Mouse (Mus musculus) embryonic fibroblast, embryonic 13.5 days (primary cell): ENCODE results near the gene Cmtm4. TPM values are rescaled to one million over a fixed set of nuclear protein-coding genes. Genes with fewer than 3 reads are reported as not detected.
A peak's percentile ranks its signal among the peaks of the same experiment; 100 is the strongest.

Experiments
- H3K27ac ChIP-seq: 2 replicates; pipeline ENCODE4 v1.5.1; 2012; ENCODE audit warnings: low read length, control low read depth, inconsistent platforms; ENCODE audit not compliant: insufficient read depth
- H3K4me1 ChIP-seq: 2 replicates; pipeline ENCODE4 v1.6.1; 2011; ENCODE audit warnings: low read length; ENCODE audit not compliant: control insufficient read depth, insufficient read depth
- H3K4me3 ChIP-seq: 2 replicates; pipeline ENCODE4 v1.5.1; 2011; ENCODE audit warnings: mild to moderate bottlenecking, control low read depth, low read length; ENCODE audit not compliant: insufficient read depth
- CTCF ChIP-seq: IDR thresholded peaks from 2 replicates; pipeline ENCODE4 v1.5.1; 2011; ENCODE audit warnings: mild to moderate bottlenecking, control low read depth, low read length, moderate library complexity, borderline replicate concordance; ENCODE audit not compliant: insufficient read depth
- POLR2A ChIP-seq: IDR thresholded peaks from 2 replicates; pipeline ENCODE4 v1.6.1; 2011; ENCODE audit warnings: low read depth, mild to moderate bottlenecking, control low read depth, low read length, moderate library complexity
- polyA plus RNA-seq: library from polyadenylated mRNA; stranded (reverse); fragments of >200 nt; gene quantifications from 2 replicates; pipeline ENCODE4 v1.2.4, GENCODE M21; 2011; ENCODE audit warnings: low read depth; ENCODE audit not compliant: missing spikeins, insufficient read length

Cmtm4 gene
- polyA plus RNA-seq, 1 experiment = 28.2 TPM

- Histone ChIP-seq H3K4me3 (peak overlapping the region; percentile 80; the same call in 1 of the 2 replicates), H3K4me1 (0 out of 2 replicates have a peak, but pooled peaks cover 4% of the 10 kb centered on the region), H3K27ac (no peak overlapping the region)
- TF ChIP-seq POLR2A (no peak), CTCF (no peak)
These were observed 1.8 kb downstream of the Cmtm4 start for GRCm38 (mm10) chr8:104393767-104394166.

GRCm38 (mm10) chr8:104393139-104393538, 2.5 kb downstream of the Cmtm4 start:
- no peak for TF ChIP-seq POLR2A
- TF ChIP-seq CTCF = no peak
- Histone ChIP-seq H3K4me3 (no peak overlapping the region), H3K4me1 (0 out of 2 replicates have a peak, but pooled peaks cover 4% of the 10 kb centered on the region), H3K27ac (no peak overlapping the region)

GRCm38 (mm10) chr8:104390245-104390644, 5.4 kb downstream of the Cmtm4 start:
- no peak for TF ChIP-seq CTCF
- TF ChIP-seq POLR2A = no peak
- Histone ChIP-seq H3K4me1 (peaks cover 17% of the 10 kb centered on the region), H3K27ac (no peak overlapping the region), H3K4me3 (no peak overlapping the region)

GRCm38 (mm10) chr8:104387980-104388379, 7.6 kb downstream of the Cmtm4 start:
- no peak for TF ChIP-seq CTCF
- Histone ChIP-seq H3K4me3 (no peak overlapping the region), H3K27ac (no peak overlapping the region), H3K4me1 (peaks cover 16% of the 10 kb centered on the region)

- TF ChIP-seq POLR2A (no peak), CTCF (no peak)
- Histone ChIP-seq H3K27ac (no peak overlapping the region), H3K4me3 (no peak overlapping the region), H3K4me1 (peaks cover 18% of the 10 kb centered on the region)
These were observed 8.1 kb downstream of the Cmtm4 start for GRCm38 (mm10) chr8:104387501-104387900.

- no peak overlapping the region for H3K4me3 ChIP-seq
- H3K27ac ChIP-seq = no peak overlapping the region
- H3K4me1 ChIP-seq = peaks cover 19% of the 10 kb centered on the region
- no peak for TF ChIP-seq CTCF
- TF ChIP-seq POLR2A = no peak
These were observed 8.9 kb downstream of the Cmtm4 start for GRCm38 (mm10) chr8:104386693-104387092.

GRCm38 (mm10) chr8:104383977-104384376, 11.6 kb downstream of the Cmtm4 start:
- Histone ChIP-seq H3K27ac (no peak overlapping the region), H3K4me1 (peaks cover 19% of the 10 kb centered on the region), H3K4me3 (no peak overlapping the region)
- no peak for TF ChIP-seq POLR2A
- no peak for TF ChIP-seq CTCF

GRCm38 (mm10) chr8:104383296-104383695, 12.3 kb downstream of the Cmtm4 start:
- Histone ChIP-seq H3K4me1 (peaks cover 19% of the 10 kb centered on the region), H3K27ac (no peak overlapping the region)

GRCm38 (mm10) chr8:104380961-104381411, 14.6 kb downstream of the Cmtm4 start:
- H3K4me1 ChIP-seq = peaks cover 10% of the 10 kb centered on the region
- no peak overlapping the region for H3K4me3 ChIP-seq
- TF ChIP-seq CTCF (no peak), POLR2A (no peak)
- H3K27ac ChIP-seq = no peak overlapping the region

More at GRCm38 (mm10) chr8:104383296-104383695, 12.3 kb downstream of the Cmtm4 start:
- H3K4me3 ChIP-seq = no peak overlapping the region
- no peak for TF ChIP-seq POLR2A
- TF ChIP-seq CTCF = no peak

GRCm38 (mm10) chr8:104380269-104380668, 15.3 kb downstream of the Cmtm4 start:
- Histone ChIP-seq H3K4me3 (no peak overlapping the region), H3K4me1 (peaks cover 7% of the 10 kb centered on the region), H3K27ac (no peak overlapping the region)
- TF ChIP-seq POLR2A = no peak
- no peak for TF ChIP-seq CTCF
